Mouse (Mus musculus) heart, adult 2 months (tissue): ENCODE results near the gene Stxbp6.

ENCODE experiments used
- CTCF ChIP-seq: fragments of 200-600 bp; IDR thresholded peaks from 2 replicates; pipeline ENCODE4 v1.8.1; 2022; ENCODE audit warnings: antibody characterized with exemption, mild to moderate bottlenecking, moderate library complexity
- POLR2A ChIP-seq: fragments of 200-500 bp; IDR thresholded peaks from 2 replicates; pipeline ENCODE4 v1.6.1; 2011; ENCODE audit warnings: mild to moderate bottlenecking, low read depth, low read length, control low read depth; ENCODE audit not compliant: insufficient read depth

DNA sequence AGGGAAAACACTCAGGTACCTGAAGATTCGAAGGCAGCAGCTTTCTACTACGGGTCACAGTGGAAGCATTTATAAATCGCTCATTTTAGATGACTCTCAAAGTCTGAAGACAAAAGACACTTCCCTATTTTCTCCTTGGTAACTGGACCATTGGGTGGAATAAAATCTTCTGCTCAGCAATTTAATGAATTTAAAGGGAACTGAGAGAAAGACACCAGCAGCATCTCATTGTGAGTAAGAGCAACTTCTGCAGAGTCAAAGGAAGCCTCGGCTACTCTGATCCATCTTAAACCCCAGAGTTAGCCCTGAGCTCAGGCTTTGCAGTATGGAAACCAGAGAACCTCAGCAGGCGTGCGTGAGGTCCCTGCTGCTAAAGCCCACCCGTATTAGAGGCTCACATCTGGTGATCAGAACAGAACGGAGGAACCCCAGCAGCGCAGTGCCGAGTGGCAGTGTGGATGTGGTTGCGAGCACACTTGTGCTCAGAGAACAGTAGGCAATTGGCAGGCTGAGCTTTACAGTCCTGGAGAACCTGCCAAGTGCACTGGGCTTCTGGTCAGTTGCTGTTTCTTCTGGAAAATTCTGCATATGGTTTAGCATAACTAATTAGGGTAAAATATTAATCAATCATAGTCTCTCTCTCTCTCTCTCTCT lies 62.9 kb downstream of the Stxbp6 start:
- TF ChIP-seq CTCF: no peak
- TF ChIP-seq POLR2A: no peak
